Mouse (Mus musculus) forebrain, embryonic 14.5 days (tissue): ENCODE results near the gene Camk2d. TPM values are rescaled to one million over a fixed set of nuclear protein-coding genes. Genes with fewer than 3 reads are reported as not detected.

Experiments
- ATAC-seq: fragments of 200-750 bp; cut with Nextera tagmentation; 2 replicates; pipeline ENCODE4 v1.8.0; 2017; ENCODE audit warnings: mild to moderate bottlenecking, moderate library complexity
- DNase-seq: peaks from one replicate; pipeline ENCODE4 v3.0.0-alpha.2; 2015; ENCODE audit warnings: low spot score
- H3K27ac ChIP-seq: fragments of 300-500 bp; sonication (generic); 2 replicates; pipeline ENCODE4 v1.5.1; 2014; ENCODE audit warnings: low read depth, mild to moderate bottlenecking, control low read depth, low read length, moderate library complexity
- H3K27me3 ChIP-seq: fragments of 300-500 bp; sonication (generic); replicated peaks from 2 replicates; pipeline ENCODE4 v1.6.1; 2014; ENCODE audit warnings: low read length, control low read depth, mixed read lengths; ENCODE audit not compliant: control insufficient read depth, insufficient read depth
- H3K36me3 ChIP-seq: fragments of 300-500 bp; sonication (generic); 2 replicates; pipeline ENCODE4 v1.6.1; 2014; ENCODE audit warnings: low read length, control low read depth; ENCODE audit not compliant: control insufficient read depth, insufficient read depth
- H3K4me1 ChIP-seq: fragments of 300-500 bp; sonication (generic); 2 replicates; pipeline ENCODE4 v1.6.1; 2014; ENCODE audit warnings: antibody characterized with exemption, low read length, control low read depth; ENCODE audit not compliant: control insufficient read depth, insufficient read depth
- H3K4me2 ChIP-seq: fragments of 300-500 bp; sonication (generic); 2 replicates; pipeline ENCODE4 v1.6.1; 2014; ENCODE audit warnings: mild to moderate bottlenecking, control low read depth, low read length
- H3K4me3 ChIP-seq: fragments of 300-500 bp; sonication (generic); 2 replicates; pipeline ENCODE4 v1.5.1; 2014; ENCODE audit warnings: low read depth, low read length, control low read depth
- H3K9ac ChIP-seq: fragments of 300-500 bp; sonication (generic); 2 replicates; pipeline ENCODE4 v1.6.1; 2014; ENCODE audit warnings: mild to moderate bottlenecking, low read length, control low read depth, moderate library complexity
- H3K9me3 ChIP-seq: fragments of 300-500 bp; sonication (generic); replicated peaks from 2 replicates; pipeline ENCODE4 v1.6.1; 2016; ENCODE audit warnings: low read length, control low read depth, mixed read lengths; ENCODE audit not compliant: control insufficient read depth
- WGBS: fragments of 180-500 bp; shearing (Covaris S2); extraction: QIAGEN DNeasy Blood & Tissue Kit; methylation state at CpG from one replicate; pipeline ENCODE4 v1.1.7; 2014; 5-methylcytosine and 5-hydroxymethylcytosine counted together
- polyA plus RNA-seq: library from polyadenylated mRNA; unstranded; fragments of >200 nt; fragmentation: Nextera tagmentation; extraction: Ambion mirVana; gene quantifications from 2 replicates; pipeline ENCODE4 v1.2.1, GENCODE M21; 2014

Camk2d gene
- polyA plus RNA-seq, 1 experiment from 2014 or later: 25.5 TPM

GRCm38 (mm10) chr3:126746148-126746803 lies 150.2 kb downstream of the Camk2d start:
- no peak overlapping the region for H3K4me3 ChIP-seq
- no peak overlapping the region for H3K9ac ChIP-seq
- H3K36me3 ChIP-seq: no peaks in the 10 kb centered on the region
- WGBS: 69% methylated on average over 11 of the region's 11 CpGs
- no peaks in the 10 kb centered on the region for H3K9me3 ChIP-seq
- ATAC-seq: peak; percentile 50; the same call in 1 of the 2 replicates
- H3K4me1 ChIP-seq: peaks cover 3% of the 10 kb centered on the region; the same call in 1 of the 2 replicates
- H3K27ac ChIP-seq: no peak overlapping the region
- peak; percentile 40 for DNase-seq
- H3K4me2 ChIP-seq: no peak overlapping the region
- no peaks in the 10 kb centered on the region for H3K27me3 ChIP-seq

GRCm38 (mm10) chr3:126747628-126748027 lies 151.5 kb downstream of the Camk2d start:
- H3K36me3 ChIP-seq: no peaks in the 10 kb centered on the region
- no peak overlapping the region for H3K4me3 ChIP-seq
- no peak overlapping the region for H3K4me2 ChIP-seq
- no peaks in the 10 kb centered on the region for H3K27me3 ChIP-seq
- no peaks in the 10 kb centered on the region for H3K9me3 ChIP-seq
- no peak for DNase-seq
- peaks cover 3% of the 10 kb centered on the region; the same call in 1 of the 2 replicates for H3K4me1 ChIP-seq
- ATAC-seq: no peak
- no peak overlapping the region for H3K27ac ChIP-seq
- H3K9ac ChIP-seq: no peak overlapping the region
- 92% methylated on average over 3 of the region's 3 CpGs for WGBS

DNA sequence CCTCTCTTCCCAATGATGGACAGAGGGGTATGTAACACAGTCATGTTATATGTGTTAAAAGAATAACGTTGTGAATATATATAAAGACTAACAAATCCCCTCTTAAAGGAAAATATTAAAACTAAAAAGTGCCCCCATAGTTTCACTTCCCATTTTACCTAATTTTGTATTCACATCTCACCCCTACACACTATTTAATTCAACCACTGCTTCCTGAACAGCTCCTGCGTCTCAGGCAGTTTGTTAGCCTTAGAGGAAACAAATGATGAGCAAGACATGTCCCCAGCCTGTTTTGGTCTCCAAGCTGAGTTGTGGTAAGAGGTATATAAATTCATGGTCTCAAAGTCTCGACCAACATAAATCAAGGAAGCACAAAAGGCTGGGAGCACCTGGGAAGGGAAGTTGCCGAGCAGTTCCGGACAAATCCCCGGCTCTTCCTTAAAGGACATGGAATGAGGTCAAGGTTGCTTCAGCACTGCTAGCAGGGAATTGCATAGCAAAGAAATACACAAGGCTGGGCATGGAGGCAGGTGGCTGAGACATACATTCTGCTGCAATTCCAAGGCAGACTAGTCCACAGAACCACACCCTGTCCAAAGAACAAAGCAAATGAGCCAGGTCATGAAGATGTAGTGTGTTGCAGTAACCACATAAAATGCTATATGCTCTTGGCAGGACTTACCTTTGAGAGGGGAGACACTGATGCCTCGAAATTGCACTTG lies 155.4 kb downstream of the Camk2d start:
- DNase-seq: no peak
- H3K4me1 ChIP-seq: no peaks in the 10 kb centered on the region
- no peaks in the 10 kb centered on the region for H3K36me3 ChIP-seq
- no peak overlapping the region for H3K27ac ChIP-seq
- no peak overlapping the region for H3K4me3 ChIP-seq
- no peaks in the 10 kb centered on the region for H3K9me3 ChIP-seq
- H3K9ac ChIP-seq: no peak overlapping the region
- no peaks in the 10 kb centered on the region for H3K27me3 ChIP-seq
- no peak for ATAC-seq
- WGBS: 88% methylated on average over 7 of the region's 7 CpGs
- no peak overlapping the region for H3K4me2 ChIP-seq

DNA sequence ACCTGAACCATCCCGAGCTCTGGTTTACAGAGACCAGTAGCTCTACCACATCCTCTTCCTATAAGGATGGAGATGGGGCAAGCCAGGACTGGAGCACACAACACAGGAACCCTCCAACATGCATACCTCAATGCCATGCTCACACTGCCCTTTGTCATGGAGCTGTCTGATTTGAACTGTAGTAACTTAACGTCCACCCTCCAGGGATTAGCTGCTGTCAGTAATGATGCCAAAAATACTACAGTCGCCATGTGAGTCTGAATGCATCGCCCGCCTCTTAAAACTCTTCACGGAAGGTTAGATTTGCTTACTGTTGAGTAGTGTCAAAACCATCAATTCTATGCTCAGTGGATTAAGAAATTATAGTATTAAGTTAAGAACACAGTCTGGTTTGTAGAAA lies 156.9 kb downstream of the Camk2d start:
- Histone ChIP-seq H3K4me3 (no peak overlapping the region), H3K4me2 (no peak overlapping the region), H3K27ac (no peak overlapping the region), H3K36me3 (no peaks in the 10 kb centered on the region), H3K9me3 (no peaks in the 10 kb centered on the region), H3K4me1 (no peaks in the 10 kb centered on the region), H3K27me3 (no peaks in the 10 kb centered on the region), H3K9ac (no peak overlapping the region)
- ATAC-seq (no peak), DNase-seq (no peak)
- 91% methylated on average over 6 of the region's 6 CpGs for WGBS

GRCm38 (mm10) chr3:126758398-126758797 lies 162.3 kb downstream of the Camk2d start:
- no peaks in the 10 kb centered on the region for H3K4me1 ChIP-seq
- DNase-seq (no peak), ATAC-seq (no peak)
- no peaks in the 10 kb centered on the region for H3K9me3 ChIP-seq
- H3K4me3 ChIP-seq: no peak overlapping the region
- no peak overlapping the region for H3K9ac ChIP-seq
- H3K36me3 ChIP-seq: no peaks in the 10 kb centered on the region
- no peak overlapping the region for H3K4me2 ChIP-seq
- WGBS: 82% methylated on average over 1 of the region's 1 CpGs
- H3K27ac ChIP-seq: no peak overlapping the region
- H3K27me3 ChIP-seq: no peaks in the 10 kb centered on the region

DNA sequence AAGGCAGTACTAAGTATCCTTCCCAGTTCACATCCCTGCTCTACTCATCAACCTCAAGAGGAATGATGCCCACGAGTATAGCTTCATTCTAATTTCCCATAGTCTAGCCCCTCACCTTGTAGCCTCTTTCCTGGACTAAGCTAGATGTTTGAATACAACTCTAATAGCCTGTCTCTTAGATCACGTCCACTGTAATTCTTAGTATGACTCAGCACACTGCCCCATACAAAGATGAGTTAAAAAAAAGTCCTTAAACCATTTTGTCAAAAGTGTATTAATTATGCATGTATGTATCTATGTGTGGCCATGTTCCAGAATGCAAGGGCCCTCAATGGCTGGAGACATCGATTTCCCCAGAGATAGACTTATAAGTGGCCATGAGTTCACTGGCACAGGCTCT lies 164.5 kb downstream of the Camk2d start:
- Histone ChIP-seq H3K4me1 (no peaks in the 10 kb centered on the region), H3K9ac (no peak overlapping the region), H3K36me3 (no peaks in the 10 kb centered on the region), H3K27ac (no peak overlapping the region), H3K27me3 (no peaks in the 10 kb centered on the region), H3K9me3 (no peaks in the 10 kb centered on the region), H3K4me3 (no peak overlapping the region), H3K4me2 (no peak overlapping the region)
- ATAC-seq: no peak
- WGBS: 84% methylated on average over 3 of the region's 3 CpGs
- no peak for DNase-seq

DNA sequence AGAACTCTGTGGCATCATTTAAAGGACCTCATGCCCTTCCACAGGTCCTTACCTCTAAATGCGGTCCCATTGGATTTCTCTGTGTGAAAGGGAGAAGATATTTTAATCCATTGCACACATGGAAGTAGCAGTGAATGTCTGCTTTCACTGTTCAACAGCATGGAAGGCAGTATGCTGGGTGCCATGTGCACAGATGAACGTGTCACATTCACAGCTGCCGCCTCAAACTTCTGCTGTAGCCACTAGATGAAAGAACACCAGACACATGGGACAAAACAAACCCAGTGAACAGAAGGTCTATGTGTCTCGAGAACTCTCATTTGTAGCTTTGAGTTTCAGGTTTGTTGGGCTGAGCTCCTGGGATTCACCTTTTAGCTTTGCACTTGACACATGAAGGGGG lies 168.6 kb downstream of the Camk2d start:
- Histone ChIP-seq H3K9me3 (no peaks in the 10 kb centered on the region), H3K4me3 (no peak overlapping the region), H3K4me1 (no peaks in the 10 kb centered on the region), H3K27ac (no peak overlapping the region), H3K27me3 (no peaks in the 10 kb centered on the region), H3K4me2 (no peak overlapping the region), H3K36me3 (no peaks in the 10 kb centered on the region), H3K9ac (no peak overlapping the region)
- ATAC-seq: no peak
- no peak for DNase-seq
- WGBS: 85% methylated on average over 4 of the region's 4 CpGs

DNA sequence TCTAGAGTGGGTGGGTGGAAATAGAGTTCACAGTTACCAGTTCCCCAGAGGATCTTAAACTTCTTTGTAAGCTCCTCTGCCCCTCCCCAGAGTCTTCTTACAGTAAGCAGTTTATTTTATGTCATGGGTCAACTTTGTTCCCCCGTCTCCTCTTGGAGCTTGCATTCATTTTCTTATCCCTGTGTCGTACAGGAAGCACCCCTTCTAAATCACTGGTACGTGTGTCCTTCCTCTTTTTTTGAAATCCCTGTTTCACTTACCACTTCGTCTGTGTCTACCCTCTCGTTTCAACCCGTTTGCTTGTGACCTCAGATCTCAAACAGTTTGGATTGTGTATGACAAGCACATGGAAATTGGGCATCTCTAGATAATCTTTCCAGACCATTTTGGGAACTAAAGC lies 174.0 kb downstream of the Camk2d start:
- Histone ChIP-seq H3K27me3 (no peaks in the 10 kb centered on the region), H3K27ac (no peak overlapping the region), H3K4me2 (no peak overlapping the region), H3K4me3 (no peak overlapping the region), H3K9ac (no peak overlapping the region), H3K36me3 (no peaks in the 10 kb centered on the region), H3K9me3 (no peaks in the 10 kb centered on the region), H3K4me1 (no peaks in the 10 kb centered on the region)
- DNase-seq: no peak
- no peak for ATAC-seq
- WGBS: 80% methylated on average over 6 of the region's 6 CpGs

DNA sequence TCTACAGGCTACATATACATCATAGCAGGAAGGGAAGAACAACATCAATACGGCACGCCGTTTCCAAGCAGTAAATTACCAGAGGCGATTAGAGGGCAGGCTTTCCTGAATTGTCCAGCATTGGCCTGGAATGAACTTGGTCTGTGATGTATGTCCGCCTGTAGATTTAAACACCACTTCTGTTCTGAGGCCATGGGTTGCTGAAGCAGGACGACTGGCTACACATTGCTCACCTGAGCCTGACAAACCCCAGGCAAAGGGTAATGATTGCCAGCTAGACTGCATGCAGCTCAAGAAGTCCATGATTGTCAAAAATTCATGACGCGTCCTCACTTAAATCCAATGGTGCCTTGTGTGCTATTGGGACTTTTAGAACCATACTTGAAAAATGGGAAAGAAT lies 174.9 kb downstream of the Camk2d start:
- H3K27ac ChIP-seq: no peak overlapping the region
- H3K4me2 ChIP-seq: no peak overlapping the region
- no peaks in the 10 kb centered on the region for H3K9me3 ChIP-seq
- DNase-seq: no peak
- no peaks in the 10 kb centered on the region for H3K36me3 ChIP-seq
- ATAC-seq: no peak
- no peaks in the 10 kb centered on the region for H3K4me1 ChIP-seq
- 86% methylated on average over 8 of the region's 8 CpGs for WGBS
- no peak overlapping the region for H3K9ac ChIP-seq
- H3K27me3 ChIP-seq: no peaks in the 10 kb centered on the region
- H3K4me3 ChIP-seq: no peak overlapping the region
